Mouse (Mus musculus): ENCODE measurements at regions not wholly inside any gene's neighbourhood (a gene's known extent, or its start where the extent isn't known, plus 50 kb on each side); places are given as distances from the start of the nearest gene placed in this dataset.

DNA sequence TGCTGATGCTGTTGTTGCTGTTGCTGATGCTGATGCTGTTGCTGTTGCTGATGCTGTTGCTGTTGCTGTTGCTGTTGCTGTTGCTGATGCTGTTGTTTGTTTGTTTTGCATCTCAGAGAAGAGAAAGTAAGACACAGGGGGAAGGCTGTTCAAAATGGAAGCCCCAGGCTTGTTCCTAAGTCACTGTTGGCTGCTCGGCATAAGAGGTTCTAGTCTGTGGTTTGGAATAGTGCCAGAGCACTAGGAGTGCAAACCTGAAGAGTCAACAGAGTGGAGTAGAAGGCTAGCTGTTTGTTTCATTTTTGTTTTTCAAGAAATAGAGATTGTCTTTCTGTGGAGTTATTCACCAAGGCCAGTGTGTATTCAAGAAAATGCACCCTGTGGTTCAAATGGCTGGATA lies 75.1 kb upstream of the Nkx2-2 start:
- no peak for DNase-seq (ENCODE audit: low spot score)
- no peaks in the 10 kb centered on the region for H3K9me3 ChIP-seq
- H3K4me3 ChIP-seq: no peak overlapping the region
- H3K36me3 ChIP-seq (replicated peaks): no peaks in the 10 kb centered on the region
- peaks cover 7% of the 10 kb centered on the region for H3K4me1 ChIP-seq
- no peak overlapping the region for H3K27ac ChIP-seq (replicated peaks)
- WGBS: 84% methylated on average over 1 of the region's 1 CpGs
- 0 out of 2 replicates have a peak, but pooled peaks cover 3% of the 10 kb centered on the region for H3K27me3 ChIP-seq (replicated peaks; ENCODE audit: low read depth, poor library complexity, severe bottlenecking)

DNA sequence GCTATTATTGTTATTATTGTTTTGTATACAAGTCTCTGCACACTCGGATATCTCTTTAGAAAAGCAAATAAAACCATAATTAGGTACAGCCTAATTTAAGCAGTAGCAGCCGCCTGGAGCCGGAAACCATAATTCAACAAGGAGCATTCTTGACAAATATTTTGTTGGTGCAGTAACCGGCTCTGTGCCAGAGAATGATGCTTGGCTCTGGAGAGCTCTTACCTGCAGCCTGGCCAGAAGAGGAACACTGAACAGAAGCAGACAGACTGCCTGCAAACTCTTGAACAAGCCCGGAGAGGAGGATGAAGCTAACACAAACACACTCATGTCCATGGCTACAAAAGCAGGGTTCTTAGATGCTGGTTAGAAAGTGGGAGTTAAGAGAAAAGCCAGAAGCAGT lies 73.9 kb upstream of the Nkx2-2 start:
- H3K27ac ChIP-seq (replicated peaks): no peak overlapping the region
- no peaks in the 10 kb centered on the region for H3K36me3 ChIP-seq (replicated peaks)
- peaks cover 7% of the 10 kb centered on the region for H3K4me1 ChIP-seq
- DNase-seq (ENCODE audit: low spot score): no peak
- no peak overlapping the region for H3K4me3 ChIP-seq
- H3K9me3 ChIP-seq: no peaks in the 10 kb centered on the region
- 0 out of 2 replicates have a peak, but pooled peaks cover 3% of the 10 kb centered on the region for H3K27me3 ChIP-seq (replicated peaks; ENCODE audit: low read depth, poor library complexity, severe bottlenecking)
- WGBS: 65% methylated on average over 5 of the region's 5 CpGs

DNA sequence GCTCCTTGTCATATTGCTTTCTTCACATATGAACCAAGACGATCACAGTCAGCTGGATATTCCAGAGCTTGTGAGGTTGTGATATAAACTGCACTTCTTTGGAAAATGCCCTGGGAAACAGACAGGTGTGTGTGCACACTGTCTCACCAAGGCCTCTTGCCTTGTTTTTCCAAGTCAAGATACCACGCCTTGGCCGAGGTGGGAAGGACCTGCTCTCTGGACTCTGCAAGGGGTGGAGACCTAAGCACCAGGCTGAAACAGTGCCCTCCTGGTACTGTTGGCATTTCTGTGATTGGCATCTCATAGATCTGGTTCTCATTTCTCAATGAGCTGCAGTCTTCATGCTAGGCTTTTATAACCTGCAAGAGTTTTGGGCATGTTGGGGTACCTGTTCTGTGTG lies 73.2 kb upstream of the Nkx2-2 start:
- H3K4me3 ChIP-seq: no peak overlapping the region
- no peak overlapping the region for H3K27ac ChIP-seq (replicated peaks)
- WGBS: 90% methylated on average over 3 of the region's 3 CpGs
- H3K9me3 ChIP-seq: no peaks in the 10 kb centered on the region
- H3K36me3 ChIP-seq (replicated peaks): no peaks in the 10 kb centered on the region
- 0 out of 2 replicates have a peak, but pooled peaks cover 3% of the 10 kb centered on the region for H3K27me3 ChIP-seq (replicated peaks; ENCODE audit: low read depth, poor library complexity, severe bottlenecking)
- no peak for DNase-seq (ENCODE audit: low spot score)
- H3K4me1 ChIP-seq: peaks cover 7% of the 10 kb centered on the region

DNA sequence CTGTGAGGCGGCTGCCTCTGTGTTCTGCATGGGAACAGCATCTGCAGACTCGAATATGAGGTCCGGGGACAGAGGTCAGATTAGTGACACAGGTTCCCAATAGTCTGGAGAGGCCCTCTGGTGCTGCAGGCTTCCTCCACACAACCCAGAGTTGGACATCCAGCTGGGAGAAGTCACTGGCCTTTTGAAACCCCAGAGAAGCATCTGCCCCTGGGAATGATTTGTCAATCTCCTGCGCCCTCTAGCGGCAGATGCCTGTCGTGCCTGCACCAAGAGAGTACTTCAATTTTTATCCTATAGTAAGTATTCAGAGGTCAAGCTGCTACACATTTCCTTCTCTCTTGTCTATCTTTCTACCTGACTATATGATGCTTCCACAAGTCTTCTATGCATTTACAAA lies 62.7 kb upstream of the Nkx2-2 start:
- DNase-seq (ENCODE audit: low spot score): peak; percentile 81
- no peaks in the 10 kb centered on the region for H3K4me1 ChIP-seq
- WGBS: 17% methylated on average over 6 of the region's 6 CpGs
- no peaks in the 10 kb centered on the region for H3K36me3 ChIP-seq (replicated peaks)
- peaks cover 10% of the 10 kb centered on the region; the same call in 1 of the 2 replicates for H3K27me3 ChIP-seq (replicated peaks; ENCODE audit: low read depth, poor library complexity, severe bottlenecking)
- H3K4me3 ChIP-seq: no peak overlapping the region
- no peak overlapping the region for H3K27ac ChIP-seq (replicated peaks)
- H3K9me3 ChIP-seq: no peaks in the 10 kb centered on the region

DNA sequence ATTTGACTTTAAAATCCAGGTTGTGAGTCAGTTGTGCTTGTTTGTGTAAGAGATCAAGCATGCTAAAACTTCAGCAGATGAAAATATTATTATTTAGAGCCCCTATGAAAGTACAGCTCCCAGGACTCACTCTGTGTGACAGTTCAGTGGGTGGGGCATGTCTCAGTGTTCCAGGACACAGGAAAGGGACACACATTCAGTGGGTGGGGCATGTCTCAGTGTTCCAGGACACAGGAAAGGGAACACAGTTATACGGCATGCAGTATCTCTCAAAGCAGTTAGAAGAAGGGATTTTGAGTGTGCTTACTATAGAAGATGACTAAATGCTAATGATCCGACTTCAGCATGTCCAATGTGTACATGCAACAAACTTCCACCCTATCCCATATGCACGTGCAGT lies 60.9 kb upstream of the Nkx2-2 start:
- no peaks in the 10 kb centered on the region for H3K36me3 ChIP-seq (replicated peaks)
- no peaks in the 10 kb centered on the region for H3K4me1 ChIP-seq
- DNase-seq (ENCODE audit: low spot score): no peak
- H3K27me3 ChIP-seq (replicated peaks; ENCODE audit: low read depth, poor library complexity, severe bottlenecking): peaks cover 10% of the 10 kb centered on the region; the same call in 1 of the 2 replicates
- WGBS: 79% methylated on average over 3 of the region's 3 CpGs
- H3K27ac ChIP-seq (replicated peaks): no peak overlapping the region
- H3K9me3 ChIP-seq: no peaks in the 10 kb centered on the region
- H3K4me3 ChIP-seq: no peak overlapping the region

DNA sequence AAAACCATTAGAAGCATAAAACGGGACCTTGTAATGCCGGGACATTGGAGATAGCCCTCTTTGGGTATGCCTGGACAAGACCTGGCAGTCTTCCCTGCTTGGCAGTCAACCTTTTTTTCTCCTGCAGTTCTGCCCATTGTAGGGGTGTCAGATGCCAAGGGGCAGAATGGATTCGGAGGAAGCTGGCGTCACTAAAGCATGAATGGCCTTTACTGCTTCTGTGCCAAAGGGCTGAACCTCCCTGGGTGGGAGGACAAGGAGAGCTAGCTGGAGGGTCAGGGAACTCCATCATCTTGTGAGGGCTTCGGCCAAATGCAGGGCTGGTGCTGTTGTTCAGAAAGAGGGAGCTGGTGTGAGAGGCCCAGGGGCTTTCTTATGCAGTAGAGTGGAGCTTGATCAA lies 60.1 kb upstream of the Nkx2-2 start:
- DNase-seq (ENCODE audit: low spot score): no peak
- Histone ChIP-seq H3K4me1 (no peaks in the 10 kb centered on the region), H3K27ac (replicated peaks) (no peak overlapping the region), H3K9me3 (no peaks in the 10 kb centered on the region), H3K36me3 (replicated peaks) (no peaks in the 10 kb centered on the region), H3K4me3 (no peak overlapping the region), H3K27me3 (replicated peaks; ENCODE audit: low read depth, poor library complexity, severe bottlenecking) (peaks cover 10% of the 10 kb centered on the region; the same call in 1 of the 2 replicates)
- WGBS: 50% methylated on average over 5 of the region's 5 CpGs

DNA sequence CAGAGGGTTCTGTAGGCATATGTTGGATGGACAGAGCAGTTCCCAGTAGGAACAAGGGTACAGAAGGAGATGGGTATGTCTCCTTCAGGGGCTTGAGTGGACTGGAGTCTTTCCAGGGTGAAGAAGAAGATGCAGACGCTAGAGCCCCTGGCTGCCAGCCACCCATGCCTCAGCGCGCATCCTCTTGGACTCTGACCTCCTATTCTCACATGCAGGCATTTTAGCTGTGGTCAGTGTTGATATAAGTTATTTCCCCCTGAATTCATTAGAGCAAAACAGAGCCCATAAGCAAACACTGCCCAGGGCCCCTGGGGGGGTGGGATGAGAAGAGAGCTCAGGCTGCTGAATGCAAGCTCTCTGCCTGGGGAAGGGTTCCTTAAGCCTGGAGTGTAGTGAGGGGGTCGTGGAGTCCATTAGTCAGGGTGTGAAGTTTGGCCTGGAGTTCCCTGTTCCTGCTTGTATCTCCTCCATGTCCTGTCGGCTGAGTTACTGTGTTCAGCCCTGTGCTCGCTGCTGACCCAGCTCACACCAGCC lies 54.0 kb upstream of the Nkx2-2 start:
- WGBS: 80% methylated on average over 6 of the region's 6 CpGs
- no peak for DNase-seq (ENCODE audit: low spot score)
- Histone ChIP-seq H3K27ac (replicated peaks) (no peak overlapping the region), H3K4me3 (no peak overlapping the region), H3K9me3 (no peaks in the 10 kb centered on the region), H3K27me3 (replicated peaks; ENCODE audit: low read depth, poor library complexity, severe bottlenecking) (peaks cover 8% of the 10 kb centered on the region; the same call in 1 of the 2 replicates), H3K4me1 (no peaks in the 10 kb centered on the region; the same call in 1 of the 2 replicates), H3K36me3 (replicated peaks) (no peaks in the 10 kb centered on the region)

DNA sequence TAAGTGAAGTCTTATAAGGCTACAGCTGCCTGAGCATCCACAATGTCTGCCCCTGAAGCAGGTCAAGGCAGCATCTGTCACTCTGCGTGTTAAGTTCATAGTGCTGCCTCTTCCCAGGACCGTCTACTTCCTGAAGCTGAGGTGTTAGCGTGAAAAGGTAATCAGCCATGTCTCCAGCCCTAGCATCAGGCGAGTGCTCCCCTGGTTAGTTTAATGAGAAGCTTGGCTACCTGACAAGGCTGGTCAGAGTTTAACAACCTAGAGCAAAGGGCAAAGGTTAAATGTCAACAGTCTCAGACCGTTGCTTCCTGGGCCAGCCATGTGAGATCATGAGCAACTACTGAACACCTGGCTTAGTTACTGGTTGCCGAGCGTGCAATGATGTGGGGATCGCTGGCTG lies 53.2 kb upstream of the Nkx2-2 start:
- Histone ChIP-seq H3K36me3 (replicated peaks) (no peaks in the 10 kb centered on the region), H3K4me3 (no peak overlapping the region), H3K4me1 (no peaks in the 10 kb centered on the region; the same call in 1 of the 2 replicates), H3K9me3 (no peaks in the 10 kb centered on the region), H3K27me3 (replicated peaks; ENCODE audit: low read depth, poor library complexity, severe bottlenecking) (peaks cover 8% of the 10 kb centered on the region; the same call in 1 of the 2 replicates), H3K27ac (replicated peaks) (no peak overlapping the region)
- no peak for DNase-seq (ENCODE audit: low spot score)
- 70% methylated on average over 8 of the region's 8 CpGs for WGBS

DNA sequence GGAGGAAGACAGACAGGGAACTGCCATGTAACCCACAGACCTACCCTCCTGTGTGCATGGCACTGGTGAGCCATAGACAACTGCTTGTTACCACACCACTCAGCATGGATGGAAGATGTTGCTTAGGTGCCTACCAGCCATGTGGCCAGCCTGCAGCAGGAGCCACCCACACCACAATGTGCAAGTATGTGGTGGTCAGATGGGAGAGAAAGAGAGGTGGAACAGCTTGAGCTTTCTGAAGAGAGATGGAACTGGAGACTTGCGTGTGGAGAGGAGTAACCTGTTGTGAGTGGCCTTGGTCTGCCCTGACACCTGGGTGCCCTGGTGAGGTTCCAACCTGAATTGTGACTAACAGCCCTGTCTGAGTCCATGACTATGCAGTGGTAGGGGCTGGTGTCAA lies 50.4 kb upstream of the Nkx2-2 start:
- no peak for DNase-seq (ENCODE audit: low spot score)
- H3K36me3 ChIP-seq (replicated peaks): no peaks in the 10 kb centered on the region
- 89% methylated on average over 1 of the region's 1 CpGs for WGBS

More for the DNA sequence above, 50.4 kb upstream of the Nkx2-2 start:
- Histone ChIP-seq H3K9me3 (no peaks in the 10 kb centered on the region), H3K4me3 (no peak overlapping the region), H3K27me3 (replicated peaks; ENCODE audit: low read depth, poor library complexity, severe bottlenecking) (peaks cover 8% of the 10 kb centered on the region; the same call in 1 of the 2 replicates), H3K4me1 (no peaks in the 10 kb centered on the region; the same call in 1 of the 2 replicates), H3K27ac (replicated peaks) (no peak overlapping the region)
